Mouse (Mus musculus) lung, embryonic 16.5 days (tissue): ENCODE measurements around the gene Usp54. TPM values are rescaled to one million over a fixed set of nuclear protein-coding genes. Genes with fewer than 3 reads are reported as not detected.
A peak's percentile ranks its signal among the peaks of the same experiment; 100 is the strongest.

Experiments
- ATAC-seq: fragments of 200-750 bp; cut with Nextera tagmentation; 2 replicates; pipeline ENCODE4 v1.8.0; 2017; ENCODE audit warnings: low read depth, mild to moderate bottlenecking, moderate library complexity
- H3K27ac ChIP-seq: fragments of 300-500 bp; sonication (generic); 2 replicates; pipeline ENCODE4 v1.5.1; 2014; ENCODE audit warnings: mild to moderate bottlenecking, control low read depth, low read length
- H3K27me3 ChIP-seq: fragments of 300-500 bp; sonication (generic); 2 replicates; pipeline ENCODE4 v1.6.1; 2014; ENCODE audit warnings: low read depth, low read length, mixed read lengths; ENCODE audit not compliant: control insufficient read depth, insufficient read depth
- H3K36me3 ChIP-seq: fragments of 300-500 bp; sonication (generic); 2 replicates; pipeline ENCODE4 v1.6.1; 2014; ENCODE audit warnings: low read length; ENCODE audit not compliant: control insufficient read depth, insufficient read depth
- H3K4me1 ChIP-seq: fragments of 300-500 bp; sonication (generic); replicated peaks from 2 replicates; pipeline ENCODE4 v1.6.1; 2014; ENCODE audit warnings: low read length, mixed read lengths; ENCODE audit not compliant: control insufficient read depth, insufficient read depth
- H3K4me2 ChIP-seq: fragments of 300-500 bp; sonication (generic); 2 replicates; pipeline ENCODE4 v1.6.1; 2014; ENCODE audit warnings: low read depth, low read length, control low read depth
- H3K4me3 ChIP-seq: fragments of 300-500 bp; sonication (generic); 2 replicates; pipeline ENCODE4 v1.5.1; 2014; ENCODE audit warnings: mild to moderate bottlenecking, low read length, control low read depth
- H3K9ac ChIP-seq: fragments of 300-500 bp; sonication (generic); 2 replicates; pipeline ENCODE4 v1.6.1; 2014; ENCODE audit warnings: low read length, control low read depth
- H3K9me3 ChIP-seq: fragments of 300-500 bp; sonication (generic); 2 replicates; pipeline ENCODE4 v1.6.1; 2016; ENCODE audit warnings: low read length; ENCODE audit not compliant: control insufficient read depth
- WGBS: fragments of 180-500 bp; shearing (Covaris S2); extraction: QIAGEN DNeasy Blood & Tissue Kit; methylation state at CpG from one replicate; pipeline ENCODE4 v1.1.7; 2014; 5-methylcytosine and 5-hydroxymethylcytosine counted together
- polyA plus RNA-seq: library from polyadenylated mRNA; unstranded; fragments of >200 nt; fragmentation: Nextera tagmentation; extraction: Ambion mirVana; gene quantifications from 2 replicates; pipeline ENCODE4 v1.2.1, GENCODE M21; 2015

Usp54 gene
- polyA plus RNA-seq, 1 experiment from 2014 or later: 8.1 TPM

DNA sequence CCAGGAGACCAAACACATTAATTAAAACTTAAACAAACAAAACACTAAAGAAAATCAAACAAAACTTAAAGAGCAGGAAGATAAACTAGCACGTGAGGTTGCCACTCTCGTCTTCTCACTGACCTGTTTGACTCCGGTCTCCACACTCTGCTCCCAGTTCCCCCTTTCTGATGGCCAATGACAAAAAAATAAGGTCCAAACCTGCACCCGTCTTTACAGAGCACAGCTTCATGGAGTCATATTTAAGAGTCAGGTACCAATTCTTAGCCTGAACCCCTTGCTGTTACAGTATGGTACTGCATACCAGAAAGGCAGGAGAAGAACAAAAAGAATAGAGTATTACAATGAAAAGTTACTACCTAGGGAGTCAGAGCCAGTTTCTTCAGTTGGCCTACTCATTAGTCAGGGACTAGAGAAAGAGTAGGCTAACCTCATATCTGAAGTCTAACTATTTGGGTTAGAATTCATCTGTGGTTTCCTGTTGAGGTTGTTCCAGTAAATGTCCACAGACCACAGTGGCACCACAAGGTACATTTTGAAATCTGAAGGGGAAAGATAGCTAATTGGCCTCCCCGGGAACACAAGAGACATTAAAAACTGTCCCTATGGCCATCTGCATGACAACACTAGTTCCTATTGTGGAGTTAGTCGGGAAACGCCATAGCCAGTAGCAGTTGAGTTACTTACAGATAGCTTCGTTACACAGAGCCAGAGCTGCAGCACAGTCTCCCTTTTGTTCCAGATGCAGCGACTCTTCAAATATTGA, 75.4 kb downstream of the Usp54 start:
- Histone ChIP-seq H3K4me1 (peaks cover 8% of the 10 kb centered on the region; the same call in 1 of the 2 replicates), H3K27me3 (no peaks in the 10 kb centered on the region), H3K36me3 (peaks cover 21% of the 10 kb centered on the region), H3K4me2 (0 out of 2 replicates have a peak overlapping the region, but pooled peaks have one; percentile 17), H3K27ac (peak overlapping the region; percentile 84), H3K9ac (peak overlapping the region; percentile 24; the same call in 1 of the 2 replicates), H3K4me3 (no peak overlapping the region), H3K9me3 (no peaks in the 10 kb centered on the region)
- 43% methylated on average over 9 of the region's 9 CpGs for WGBS
- ATAC-seq: peak; percentile 66

GRCm38 (mm10) chr14:20564692-20565091, 76.2 kb downstream of the Usp54 start:
- Histone ChIP-seq H3K4me1 (peaks cover 8% of the 10 kb centered on the region; the same call in 1 of the 2 replicates), H3K36me3 (peaks cover 20% of the 10 kb centered on the region), H3K27me3 (no peaks in the 10 kb centered on the region), H3K9me3 (no peaks in the 10 kb centered on the region), H3K27ac (no peak overlapping the region), H3K9ac (no peak overlapping the region), H3K4me2 (no peak overlapping the region), H3K4me3 (no peak overlapping the region)
- no peak for ATAC-seq
- WGBS: 58% methylated on average over 12 of the region's 12 CpGs

GRCm38 (mm10) chr14:20561897-20562296, 79.0 kb downstream of the Usp54 start:
- Histone ChIP-seq H3K4me3 (no peak overlapping the region), H3K9me3 (no peaks in the 10 kb centered on the region), H3K9ac (no peak overlapping the region), H3K27ac (no peak overlapping the region), H3K4me2 (no peak overlapping the region), H3K36me3 (peaks cover 21% of the 10 kb centered on the region), H3K27me3 (no peaks in the 10 kb centered on the region), H3K4me1 (peaks cover 8% of the 10 kb centered on the region; the same call in 1 of the 2 replicates)
- no peak for ATAC-seq
- WGBS: 77% methylated on average over 5 of the region's 5 CpGs

- Histone ChIP-seq H3K27me3 (no peaks in the 10 kb centered on the region), H3K9me3 (no peaks in the 10 kb centered on the region), H3K4me3 (no peak overlapping the region), H3K9ac (no peak overlapping the region), H3K4me2 (no peak overlapping the region), H3K36me3 (peaks cover 5% of the 10 kb centered on the region; the same call in 1 of the 2 replicates), H3K4me1 (peaks cover 3% of the 10 kb centered on the region; the same call in 1 of the 2 replicates), H3K27ac (no peak overlapping the region)
- no peak for ATAC-seq
- 69% methylated on average over 2 of the region's 2 CpGs for WGBS
Observed at GRCm38 (mm10) chr14:20550136-20550535, 90.7 kb downstream of the Usp54 start.

- no peaks in the 10 kb centered on the region for H3K27me3 ChIP-seq
- peak; percentile 94 for ATAC-seq
- H3K4me3 ChIP-seq: peak within 1 kb of the TSS; percentile 71
- H3K36me3 ChIP-seq: peaks cover 2% of the 10 kb centered on the region; the same call in 1 of the 2 replicates
- H3K27ac ChIP-seq: peak within 1 kb of the TSS; percentile 99
- WGBS: 0% methylated on average over 17 of the region's 29 CpGs
- peak within 1 kb of the TSS; percentile 82 for H3K9ac ChIP-seq
- H3K4me1 ChIP-seq: peaks cover 13% of the 10 kb centered on the region
- H3K4me2 ChIP-seq: peak within 1 kb of the TSS; percentile 44
- H3K9me3 ChIP-seq: no peaks in the 10 kb centered on the region
Observed at GRCm38 (mm10) chr14:20546415-20546814, 94.4 kb downstream of the Usp54 start, which contains the start of gene Ppp3cb. Ppp3cb (minus strand) TSS chr14:20546573.

DNA sequence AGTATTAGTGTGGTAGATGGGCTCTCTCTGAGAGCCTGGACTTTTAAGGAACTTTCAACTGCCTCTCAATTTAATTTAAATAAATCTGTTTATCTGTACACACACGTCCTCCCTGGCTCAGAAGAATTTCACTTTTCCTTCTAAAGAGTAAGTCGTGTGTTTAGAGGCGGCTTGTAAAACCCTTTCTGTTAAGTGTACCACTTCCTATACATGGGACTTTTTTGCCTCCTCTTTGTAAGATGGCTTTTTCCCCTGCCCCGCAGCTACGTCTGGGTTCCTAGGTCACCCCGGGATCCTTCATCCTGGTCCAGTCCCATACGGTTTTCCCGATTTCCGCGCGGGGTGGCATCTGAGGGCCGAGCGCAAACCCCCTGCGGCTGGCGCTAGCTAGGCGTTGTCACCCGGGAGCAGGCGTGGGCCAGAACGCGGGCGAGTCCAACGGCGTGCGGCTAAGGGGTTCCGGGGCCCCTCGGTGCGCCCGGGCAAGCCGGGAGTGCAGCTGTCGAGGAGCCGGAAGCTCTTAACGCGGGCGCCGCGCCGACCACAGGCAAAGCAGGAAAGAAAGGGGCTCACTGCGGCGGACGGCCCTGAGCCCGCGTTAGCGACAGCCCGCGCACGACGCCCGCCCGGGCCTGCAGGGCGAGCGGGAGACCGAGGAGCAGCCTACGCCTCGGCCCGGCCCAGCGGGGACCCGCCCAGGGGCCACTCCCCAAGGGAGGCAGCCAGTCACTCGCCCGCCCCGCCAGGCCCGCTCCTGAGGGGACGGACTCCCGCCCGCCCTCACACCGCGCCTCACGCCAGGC, 95.1 kb downstream of the Usp54 start:
- H3K9me3 ChIP-seq: no peaks in the 10 kb centered on the region
- H3K27ac ChIP-seq: peak overlapping the region; percentile 99
- under 1% methylated on average over 42 of the region's 67 CpGs for WGBS
- H3K27me3 ChIP-seq: no peaks in the 10 kb centered on the region
- H3K36me3 ChIP-seq: peaks cover 2% of the 10 kb centered on the region; the same call in 1 of the 2 replicates
- H3K9ac ChIP-seq: peak overlapping the region; percentile 82
- H3K4me3 ChIP-seq: peak overlapping the region; percentile 71
- peak; percentile 100 for ATAC-seq
- peaks cover 13% of the 10 kb centered on the region for H3K4me1 ChIP-seq
- peak overlapping the region; percentile 44 for H3K4me2 ChIP-seq

- Histone ChIP-seq H3K4me1 (peaks cover 13% of the 10 kb centered on the region), H3K9me3 (no peaks in the 10 kb centered on the region), H3K36me3 (peaks cover 2% of the 10 kb centered on the region; the same call in 1 of the 2 replicates), H3K9ac (no peak overlapping the region), H3K27ac (no peak overlapping the region), H3K4me3 (peak overlapping the region; percentile 34), H3K27me3 (no peaks in the 10 kb centered on the region), H3K4me2 (peak overlapping the region; percentile 57)
- WGBS: 51% methylated on average over 7 of the region's 7 CpGs
- no peak for ATAC-seq
Observed at GRCm38 (mm10) chr14:20544467-20545411, 96.1 kb downstream of the Usp54 start.

DNA sequence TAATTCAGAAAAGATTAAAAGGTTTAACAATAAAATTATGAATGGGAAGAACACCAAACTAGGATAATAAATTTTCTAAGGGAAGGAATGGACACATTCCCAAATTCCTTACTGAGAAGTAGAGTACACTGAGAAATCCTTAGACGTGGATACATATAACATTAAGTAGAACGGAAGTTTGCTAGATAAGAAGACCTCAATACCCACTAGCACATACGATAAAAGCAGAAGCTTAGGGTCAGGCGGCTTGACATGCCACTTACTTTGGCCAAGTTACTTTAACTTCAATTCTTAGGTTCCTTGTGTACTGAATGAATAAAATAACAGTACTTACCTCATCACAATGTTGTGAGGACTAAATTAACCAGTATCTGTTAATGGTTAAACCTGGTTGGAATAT, 111.2 kb downstream of the Usp54 start:
- no peaks in the 10 kb centered on the region for H3K36me3 ChIP-seq
- no peaks in the 10 kb centered on the region for H3K4me1 ChIP-seq
- no peak overlapping the region for H3K27ac ChIP-seq
- H3K4me3 ChIP-seq: no peak overlapping the region
- no peak for ATAC-seq
- no peak overlapping the region for H3K9ac ChIP-seq
- no peaks in the 10 kb centered on the region for H3K27me3 ChIP-seq
- H3K9me3 ChIP-seq: no peaks in the 10 kb centered on the region
- WGBS: 80% methylated on average over 4 of the region's 4 CpGs
- no peak overlapping the region for H3K4me2 ChIP-seq
